Mouse (Mus musculus) kidney, adult 18-20 months (tissue): ENCODE measurements at regions not wholly inside any gene's neighbourhood (a gene's known extent, or its start where the extent isn't known, plus 50 kb on each side); places are given as distances from the start of the nearest gene placed in this dataset.
A peak's percentile ranks its signal among the peaks of the same experiment; 100 is the strongest.
"Not testable (repeated sequence)": the region's sequence is repeated elsewhere in the genome, so short reads cannot be mapped to it uniquely, and the experiment has no call there.

Experiments used
- DNase-seq: peaks from one replicate; pipeline ENCODE4 v3.0.0; 2021

- no peak for DNase-seq
Measured at GRCm38 (mm10) chr12:8447612-8448011, 52.2 kb downstream of the Rhob start.

DNA sequence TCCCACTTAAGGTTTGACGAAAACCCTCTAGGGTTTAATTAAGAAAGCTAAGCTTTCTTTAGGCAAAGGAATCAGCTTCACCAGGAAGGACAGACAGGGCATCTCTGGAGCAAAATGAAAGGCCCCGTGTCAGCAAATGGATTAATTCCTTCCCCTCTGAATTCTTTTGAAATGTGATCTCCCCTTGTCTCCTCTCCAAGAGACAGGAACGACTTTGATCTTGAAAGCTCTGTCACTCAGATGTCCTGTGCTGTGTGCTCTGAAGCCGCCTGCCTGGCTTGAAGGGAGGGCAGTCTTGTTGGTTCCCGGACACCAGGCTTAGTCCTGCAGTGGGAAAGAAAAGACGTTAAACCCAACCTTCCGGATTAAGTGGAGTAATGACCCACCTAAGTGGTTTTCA lies 52.8 kb downstream of the Rhob start:
- DNase-seq: no peak

DNA sequence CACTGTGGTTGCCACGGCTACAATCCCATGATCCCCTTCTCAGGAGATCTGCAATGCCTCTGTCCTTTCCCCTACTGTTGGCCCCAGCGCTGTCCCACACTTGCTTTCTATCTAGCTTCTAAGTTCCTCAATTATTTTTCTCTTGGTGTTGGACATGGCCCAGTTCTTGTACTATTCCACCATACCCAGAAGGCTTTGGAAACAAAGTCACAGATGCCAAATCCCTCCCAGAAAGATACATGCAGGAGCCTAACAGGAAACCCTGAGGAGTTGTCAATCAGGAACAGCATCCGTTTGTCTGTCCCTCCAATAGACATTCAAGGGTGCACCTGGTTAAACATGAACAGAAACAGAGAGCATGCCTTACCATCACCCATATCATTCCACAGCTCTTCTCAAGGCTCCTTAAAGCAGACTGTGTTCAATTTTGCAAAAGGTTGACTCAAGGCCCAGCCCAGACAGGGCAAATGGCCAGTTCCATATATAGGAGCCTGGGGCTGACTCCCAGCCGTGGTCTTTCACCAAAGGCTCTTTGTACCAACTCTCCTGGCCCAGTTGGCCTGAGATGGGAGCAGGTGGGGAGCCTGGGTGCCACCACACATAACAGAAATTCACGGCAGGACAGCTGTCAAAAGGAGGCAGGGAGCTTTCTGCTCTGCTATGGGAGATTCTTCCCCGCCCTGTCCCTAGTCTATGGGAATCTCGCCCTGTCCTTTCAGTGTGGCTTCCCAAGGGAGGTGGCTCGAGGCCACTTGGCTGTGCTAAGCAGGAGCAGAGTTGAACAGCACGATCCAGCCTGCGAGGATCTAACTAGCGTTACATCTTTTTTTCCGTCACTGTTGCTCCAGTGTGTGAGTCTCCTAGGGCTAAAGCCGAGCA lies 54.6 kb downstream of the Rhob start:
- peak; percentile 39 for DNase-seq

DNA sequence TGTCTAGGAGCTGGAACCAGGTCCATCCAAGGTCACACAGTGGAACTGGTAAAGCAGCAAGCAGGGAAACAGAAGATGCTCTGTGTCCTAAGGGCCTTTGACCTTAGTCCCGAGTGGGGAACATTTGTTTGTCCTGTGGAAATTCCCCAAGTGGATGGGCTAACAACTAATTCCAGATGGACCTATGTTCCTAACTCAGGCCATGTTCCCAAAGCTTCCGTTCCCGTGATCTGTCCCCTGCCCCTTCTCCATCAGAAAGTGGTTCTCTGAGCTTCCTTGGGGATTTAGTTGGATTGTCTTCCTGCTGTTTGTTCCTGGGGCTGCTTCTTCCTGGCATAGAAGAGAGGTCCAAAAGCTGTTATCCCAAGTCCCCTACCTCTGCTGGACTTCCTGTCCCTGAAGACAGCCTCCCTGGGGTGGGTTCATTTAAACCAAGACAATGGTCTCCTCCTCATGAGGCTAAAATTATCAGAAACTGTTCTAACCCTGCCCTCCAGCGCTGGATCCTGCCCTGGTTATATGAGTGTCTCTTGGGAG lies 55.8 kb downstream of the Rhob start:
- DNase-seq: peak; percentile 54

GRCm38 (mm10) chr12:8443253-8443661 lies 56.6 kb downstream of the Rhob start:
- DNase-seq: peak; percentile 41

DNA sequence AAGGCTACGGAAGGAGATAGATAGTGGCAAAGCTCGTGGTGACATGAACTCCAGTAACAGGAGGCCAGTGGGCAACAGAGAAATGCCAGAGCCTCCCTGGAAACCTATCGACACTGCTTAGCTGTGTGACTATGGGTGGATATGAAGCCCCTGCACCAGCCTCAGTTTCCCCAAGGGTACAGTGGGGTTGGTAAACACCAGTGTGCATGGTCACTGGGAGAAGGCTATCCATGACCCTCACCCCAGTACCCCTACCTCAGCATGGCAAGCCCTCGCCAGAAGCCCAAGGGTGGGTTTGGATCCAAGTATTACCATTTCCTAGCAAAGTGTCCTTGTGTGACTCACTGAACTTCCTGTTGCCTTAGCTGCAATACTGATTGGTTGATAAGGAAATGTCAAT lies 58.5 kb downstream of the Rhob start:
- no peak for DNase-seq

GRCm38 (mm10) chr12:8440373-8440772 lies 59.4 kb downstream of the Rhob start:
- no peak for DNase-seq

DNA sequence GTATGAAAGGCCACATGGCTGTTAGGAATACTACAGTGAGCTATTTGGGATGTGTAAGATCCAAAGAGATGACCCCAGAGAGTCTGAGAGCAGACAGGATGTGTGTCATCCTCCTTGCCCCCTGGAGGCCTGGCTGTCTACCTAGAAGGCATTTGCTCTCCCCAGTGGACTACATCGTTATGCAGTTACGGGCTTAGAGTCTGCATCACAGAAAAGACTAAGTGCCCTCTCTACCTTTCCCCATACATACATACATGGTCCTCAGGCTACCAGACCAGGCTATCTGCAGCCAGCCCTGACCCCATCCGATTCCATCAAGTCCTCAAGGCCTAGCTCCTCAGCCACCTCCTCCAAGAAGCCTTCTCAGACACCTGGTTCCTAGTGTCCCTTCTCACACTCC lies 59.9 kb downstream of the Rhob start:
- no peak for DNase-seq

GRCm38 (mm10) chr12:8439486-8439885 lies 60.3 kb downstream of the Rhob start:
- DNase-seq: no peak

- DNase-seq: no peak
Measured at GRCm38 (mm10) chr12:8438638-8439037, 61.2 kb downstream of the Rhob start.

DNA sequence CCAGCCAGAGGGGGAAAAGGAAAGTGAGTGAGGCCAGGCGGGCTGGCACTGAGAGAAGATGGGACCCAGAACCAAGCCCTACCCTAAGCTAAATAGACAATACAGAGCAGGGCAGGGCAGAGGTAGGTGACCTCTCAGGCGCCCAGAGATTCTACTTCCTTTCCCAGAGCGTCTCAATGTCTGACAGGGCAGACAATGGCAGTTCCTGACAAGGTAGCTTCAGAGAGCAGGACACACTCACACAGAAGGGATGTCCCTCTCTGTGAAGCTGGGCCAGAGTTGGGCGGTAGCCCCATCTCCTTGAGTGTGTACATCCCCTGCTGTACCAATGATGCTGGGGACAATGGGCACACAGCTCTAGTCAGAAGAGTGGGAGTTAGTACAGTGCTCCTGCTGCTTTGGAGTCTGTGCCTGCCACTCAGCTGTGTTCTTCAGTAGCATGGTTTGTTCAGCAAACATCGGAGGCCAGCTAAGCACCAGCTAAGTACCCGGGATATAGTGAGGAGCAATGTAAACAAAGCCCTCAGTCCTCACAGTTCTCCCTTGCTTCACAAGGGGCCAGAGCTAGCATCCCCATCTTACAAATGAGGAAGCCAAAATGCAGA lies 62.7 kb downstream of the Rhob start:
- DNase-seq: no peak

DNA sequence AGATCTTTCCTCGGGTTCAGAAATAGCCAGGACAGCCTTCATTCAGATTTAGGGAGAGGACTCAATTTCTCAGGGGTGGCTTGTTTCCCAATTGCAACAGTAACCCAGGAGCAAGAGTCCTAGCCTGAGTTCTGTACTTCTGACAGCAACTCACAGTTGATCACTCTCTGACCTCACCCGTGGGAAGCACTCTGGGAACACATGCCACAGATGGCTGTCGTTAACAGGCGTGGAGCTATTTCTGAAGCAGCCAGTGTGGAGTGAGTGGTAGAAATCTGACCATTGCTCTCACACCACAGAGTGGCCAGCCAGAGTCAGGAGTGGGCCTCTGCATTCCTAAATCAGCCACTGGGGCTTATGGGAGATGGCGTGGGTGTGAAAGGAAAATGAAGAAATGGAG lies 63.3 kb downstream of the Rhob start:
- DNase-seq: no peak

GRCm38 (mm10) chr12:8435651-8436348 lies 64.0 kb downstream of the Rhob start:
- not testable (repeated sequence) for DNase-seq

DNA sequence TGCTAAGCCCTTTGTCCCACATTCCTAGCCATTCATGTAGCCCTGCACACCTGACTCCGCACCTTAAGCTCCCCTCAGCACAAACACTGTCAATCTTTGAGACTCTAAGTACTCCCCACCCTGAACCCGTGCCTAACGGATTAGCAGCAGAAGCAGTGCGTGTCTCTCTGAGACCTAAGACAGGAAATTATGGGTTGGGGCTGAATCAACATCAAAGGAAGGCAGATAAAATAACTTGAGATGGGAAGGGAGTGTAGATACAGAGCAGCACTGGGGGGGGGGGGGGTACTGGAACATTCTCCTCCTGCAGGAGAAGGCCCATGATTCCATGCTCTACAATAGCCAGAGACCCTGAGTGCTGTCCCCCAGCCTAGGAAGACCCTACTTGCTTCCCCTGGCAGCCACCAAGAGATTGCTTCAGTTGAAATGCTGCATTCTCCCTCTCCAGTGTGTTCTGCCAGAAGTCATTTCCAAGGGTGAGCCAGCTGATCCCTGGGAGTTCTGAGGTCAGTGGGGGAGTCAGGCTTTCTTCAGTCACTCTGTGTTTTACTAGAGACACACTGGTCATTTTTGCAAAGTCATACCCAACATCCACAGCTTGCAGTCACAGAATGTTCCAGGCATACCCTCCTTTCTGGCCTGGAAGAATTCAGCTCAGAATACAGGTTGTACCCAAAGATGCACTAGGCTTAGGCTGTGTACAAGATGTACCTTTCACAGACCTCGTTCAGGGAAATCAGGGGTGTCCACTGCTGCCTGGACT lies 71.4 kb downstream of the Rhob start:
- no peak for DNase-seq

DNA sequence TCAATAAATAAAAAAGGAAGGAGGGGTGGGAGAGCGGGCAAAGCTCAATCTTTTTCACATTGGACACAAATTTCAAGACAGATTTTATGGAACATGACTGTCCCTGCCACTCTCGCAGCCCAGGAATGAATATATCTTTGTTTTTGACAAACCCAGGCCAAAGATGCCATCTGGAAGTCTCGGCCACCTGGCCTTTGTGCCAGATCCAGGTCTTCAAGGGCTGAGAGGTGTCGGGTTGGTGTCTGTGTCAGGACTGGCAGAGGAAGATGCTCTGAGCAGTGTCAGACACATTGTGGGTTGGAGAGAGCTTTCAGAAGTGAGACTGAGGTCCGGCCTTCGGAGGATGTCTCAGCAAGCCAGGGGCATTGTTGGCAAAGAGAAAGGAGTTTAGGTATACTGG lies 75.3 kb downstream of the Rhob start:
- no peak for DNase-seq

DNA sequence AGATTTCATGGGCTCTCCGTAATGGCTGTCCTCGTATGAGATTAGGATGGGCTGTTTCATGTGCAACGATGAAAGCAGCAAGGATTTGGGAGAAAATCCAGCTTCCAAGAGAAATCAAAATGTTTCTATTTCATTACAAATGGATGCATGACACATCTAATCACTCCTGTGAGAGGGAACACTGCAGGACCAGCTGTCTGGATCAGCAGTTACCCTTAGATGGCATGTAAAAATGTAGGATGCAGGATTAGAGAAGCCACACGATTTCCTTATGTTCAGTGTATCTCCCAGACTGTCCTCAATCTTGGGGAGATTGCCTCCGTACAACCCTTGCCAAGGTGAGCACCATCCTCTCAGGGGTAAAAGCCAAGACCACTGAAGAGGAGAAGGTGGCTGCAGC lies 77.1 kb downstream of the Rhob start:
- DNase-seq: no peak

GRCm38 (mm10) chr12:8421271-8421567 lies 78.6 kb downstream of the Rhob start:
- DNase-seq: no peak

DNA sequence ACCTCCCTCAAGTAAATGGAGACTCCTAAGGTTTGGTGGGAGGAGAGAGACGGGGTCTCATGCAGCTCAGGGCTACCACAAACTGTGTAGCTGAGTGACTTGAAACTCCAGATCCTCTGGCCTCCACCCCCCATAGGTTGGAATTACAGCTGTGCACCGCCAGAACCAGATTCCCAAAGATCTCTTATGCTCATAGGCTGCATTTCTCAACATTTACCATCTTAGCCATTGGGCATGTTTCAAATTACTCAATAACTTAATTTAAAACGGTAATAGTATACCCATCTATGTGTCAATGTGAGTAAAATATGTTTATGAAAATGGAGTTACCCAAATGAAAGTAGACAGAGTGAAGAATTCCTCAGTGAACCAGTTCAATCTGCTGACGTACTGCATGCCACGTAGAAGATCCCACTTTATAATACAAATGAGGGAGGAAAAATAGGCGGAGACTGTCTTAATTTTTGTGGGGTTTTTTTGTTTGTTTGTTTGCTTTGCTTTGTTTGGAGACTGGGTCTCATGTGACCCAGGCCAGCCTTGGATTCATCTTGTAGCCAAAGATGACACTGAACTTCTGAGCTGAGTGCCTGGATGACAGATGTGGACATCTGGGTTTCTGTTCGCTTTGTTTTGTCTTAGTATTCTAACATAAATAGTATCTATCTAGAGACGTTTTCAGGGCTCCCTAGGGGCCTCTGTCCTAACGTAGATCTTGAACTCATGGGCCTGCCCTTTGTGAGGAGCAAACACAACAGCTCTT lies 79.1 kb downstream of the Rhob start:
- no peak for DNase-seq

DNA sequence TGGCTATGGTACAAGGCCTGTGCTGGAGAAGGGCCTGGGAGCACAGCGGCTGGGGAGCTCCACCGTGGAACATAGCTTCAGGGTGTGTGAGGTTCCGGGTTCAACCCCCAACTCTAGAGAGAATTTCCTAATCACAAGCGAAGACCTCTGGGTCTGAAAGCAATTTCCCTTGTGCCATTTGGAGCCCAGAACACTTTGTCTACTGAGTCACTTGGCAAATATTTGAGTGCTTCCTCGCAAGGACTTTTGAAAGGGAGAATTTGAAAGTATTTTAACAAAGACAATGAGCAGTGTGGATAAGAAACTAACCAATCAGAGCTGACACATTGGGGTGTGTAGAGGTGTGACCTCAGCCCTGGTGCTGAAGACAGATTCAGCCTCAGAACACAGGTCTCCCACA lies 80.9 kb downstream of the Rhob start:
- DNase-seq: no peak

GRCm38 (mm10) chr12:8417127-8417790 lies 82.5 kb downstream of the Rhob start:
- no peak for DNase-seq

- no peak for DNase-seq
Measured at GRCm38 (mm10) chr12:8412125-8412524, 87.7 kb downstream of the Rhob start.
